Mouse (Mus musculus) heart, embryonic 14.5 days (tissue): Measurements from ENCODE around the gene Bhlhe41. TPM values are rescaled to one million over a fixed set of nuclear protein-coding genes. Genes with fewer than 3 reads are reported as not detected.

Experiments
- ATAC-seq: fragments of 200-750 bp; cut with Nextera tagmentation; 2 replicates; pipeline ENCODE4 v1.8.0; 2017; ENCODE audit warnings: low read depth, moderate TSS enrichment; ENCODE audit not compliant: insufficient number of reproducible peaks, insufficient read depth, low FRiP score
- H3K27ac ChIP-seq, 2 experiments: fragments of 200-500 bp in 1 of 2; fragments of 300-500 bp in 1 of 2; sonication (generic) in 1 of 2; replicated peaks in 1 of 2; 2 replicates each; pipeline ENCODE4 v1.5.1; 2012 to 2014; ENCODE audit warnings: low read depth in 2 of 2, low read length in 2 of 2, control low read depth in 1 of 2, mild to moderate bottlenecking in 1 of 2, mixed read lengths in 1 of 2; ENCODE audit not compliant: control insufficient read depth in 1 of 2, insufficient read depth in 1 of 2
- H3K27me3 ChIP-seq: fragments of 300-500 bp; sonication (generic); 2 replicates; pipeline ENCODE4 v1.6.1; 2014; ENCODE audit warnings: mild to moderate bottlenecking, low read length, control low read depth; ENCODE audit not compliant: control insufficient read depth, insufficient read depth
- H3K36me3 ChIP-seq: fragments of 300-500 bp; sonication (generic); 2 replicates; pipeline ENCODE4 v1.6.1; 2014; ENCODE audit warnings: mild to moderate bottlenecking, control low read depth, low read length, mixed read lengths; ENCODE audit not compliant: control insufficient read depth, insufficient read depth
- H3K4me1 ChIP-seq, 2 experiments: fragments of 200-500 bp in 1 of 2; fragments of 300-500 bp in 1 of 2; sonication (generic) in 1 of 2; 2 replicates each; pipeline ENCODE4 v1.6.1; 2012 to 2014; ENCODE audit warnings: low read length in 2 of 2, control low read depth in 1 of 2, mixed read lengths in 1 of 2; ENCODE audit not compliant: control insufficient read depth in 2 of 2, insufficient read depth in 2 of 2
- H3K4me2 ChIP-seq: fragments of 300-500 bp; sonication (generic); 2 replicates; pipeline ENCODE4 v1.6.1; 2014; ENCODE audit warnings: mild to moderate bottlenecking, low read length
- H3K4me3 ChIP-seq, 2 experiments: fragments of 200-500 bp in 1 of 2; fragments of 300-500 bp in 1 of 2; sonication (generic) in 1 of 2; 2 replicates each; pipeline ENCODE4 v1.5.1; 2012 to 2014; ENCODE audit warnings: low read length in 2 of 2, mild to moderate bottlenecking in 2 of 2, control low read depth in 1 of 2, low read depth in 1 of 2, moderate library complexity in 1 of 2; ENCODE audit not compliant: control insufficient read depth in 1 of 2, insufficient read depth in 1 of 2
- H3K9ac ChIP-seq: fragments of 300-500 bp; sonication (generic); 2 replicates; pipeline ENCODE4 v1.6.1; 2014; ENCODE audit warnings: mild to moderate bottlenecking, low read length
- H3K9me3 ChIP-seq: fragments of 300-500 bp; sonication (generic); 2 replicates; pipeline ENCODE4 v1.6.1; 2016; ENCODE audit warnings: low read length, control low read depth; ENCODE audit not compliant: control insufficient read depth
- WGBS: fragments of 180-500 bp; shearing (Covaris S2); extraction: QIAGEN DNeasy Blood & Tissue Kit; methylation state at CpG from one replicate; pipeline ENCODE4 v1.1.7; 2014; 5-methylcytosine and 5-hydroxymethylcytosine counted together
- polyA plus RNA-seq: library from polyadenylated mRNA; unstranded; fragments of >200 nt; fragmentation: Nextera tagmentation; extraction: Ambion mirVana; gene quantifications from 2 replicates; pipeline ENCODE4 v1.2.1, GENCODE M21; 2014

Gene Bhlhe41
- polyA plus RNA-seq, 1 experiment from 2014 or later = 8.6 TPM

DNA sequence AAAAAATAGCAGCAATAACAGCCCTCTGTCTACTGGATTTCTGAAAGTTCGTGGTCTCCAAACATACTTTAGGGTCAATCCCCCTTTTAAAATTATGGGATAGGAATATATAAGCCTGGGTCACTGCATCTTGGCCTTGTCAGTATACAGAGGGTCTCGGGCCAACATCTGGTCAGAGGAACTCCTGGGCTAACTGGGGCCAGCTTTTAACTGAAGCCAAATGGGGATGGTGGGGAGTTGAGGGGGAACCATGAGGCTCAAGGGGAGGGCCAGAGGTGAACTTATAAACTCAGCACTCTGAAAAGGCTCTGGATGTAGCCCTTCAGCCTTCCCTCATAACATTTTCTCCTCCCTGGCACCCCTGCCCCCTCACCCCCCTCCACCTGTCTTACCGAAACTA lies 1.8 kb upstream of the Bhlhe41 start:
- 60% methylated on average over 3 of the region's 3 CpGs for WGBS
- Histone ChIP-seq H3K9me3 (no peaks in the 10 kb centered on the region), H3K4me2 (peak overlapping the region; percentile 99), H3K36me3 (no peaks in the 10 kb centered on the region), H3K4me3 (no peak overlapping the region), H3K4me1 (peaks cover 13 to 28% of the 10 kb centered on the region in 2 experiments), H3K27me3 (peaks cover 7% of the 10 kb centered on the region), H3K9ac (no peak overlapping the region), H3K27ac (peak overlapping the region in 1 of 2 experiments; percentile 91; a peak in 2 of 4 replicates)
- no peak for ATAC-seq

DNA sequence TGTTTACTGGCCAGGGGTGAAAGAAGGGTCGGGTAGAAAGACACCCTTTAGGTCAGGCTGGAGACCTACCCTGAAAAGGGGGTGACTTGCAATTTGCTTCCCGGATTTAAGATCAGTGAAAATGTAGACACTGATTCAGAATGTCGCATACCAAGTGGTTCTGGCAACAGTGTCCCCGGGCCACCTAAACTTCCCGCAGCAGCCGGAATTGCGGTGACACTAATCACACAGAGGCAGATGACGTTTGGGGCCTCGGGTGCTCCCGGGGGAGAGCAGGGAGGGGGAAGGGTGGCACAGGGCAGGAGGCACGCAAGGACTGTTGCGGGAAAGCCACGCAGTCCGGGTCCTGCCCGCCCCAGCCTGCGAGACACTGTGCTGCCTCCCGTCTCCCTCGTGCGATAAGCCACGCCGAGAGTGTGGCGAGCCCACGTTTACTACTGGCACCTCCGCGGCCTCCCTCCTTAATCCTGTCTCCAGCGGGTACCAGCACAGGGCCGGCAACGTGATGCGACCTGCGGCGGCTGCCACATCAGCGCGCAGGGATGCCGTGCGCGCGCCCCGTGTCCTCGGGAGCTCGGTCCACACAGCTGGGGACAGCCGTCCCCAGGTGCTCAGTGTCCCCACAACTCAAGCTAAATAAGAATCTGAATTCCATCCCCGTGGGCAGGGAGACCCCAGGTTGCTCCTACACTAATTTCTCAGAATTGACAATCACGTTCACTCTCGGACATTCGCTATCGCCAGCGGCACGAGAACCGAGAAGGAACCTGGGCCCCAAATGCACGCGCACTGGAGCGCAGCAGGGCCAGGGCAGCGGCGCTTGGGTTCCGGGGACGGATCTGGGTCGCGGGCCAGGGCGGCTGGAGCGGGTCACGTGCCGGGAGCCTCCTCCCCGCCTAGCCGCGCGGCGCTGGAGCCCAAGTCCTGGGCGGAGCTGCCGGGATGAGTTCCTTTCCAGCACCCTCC lies 811 bp upstream of the Bhlhe41 start:
- Histone ChIP-seq H3K9ac (peak overlapping the region; percentile 89), H3K4me3 (peak overlapping the region; percentile 63 to 68), H3K4me1 (peaks cover 8 to 29% of the 10 kb centered on the region in 2 experiments), H3K27me3 (peaks cover 8% of the 10 kb centered on the region), H3K27ac (peak overlapping the region; percentile 87 to 91), H3K4me2 (peak overlapping the region; percentile 99), H3K36me3 (no peaks in the 10 kb centered on the region), H3K9me3 (no peaks in the 10 kb centered on the region)
- peak; percentile 69 for ATAC-seq
- under 1% methylated on average over 69 of the region's 69 CpGs for WGBS

DNA sequence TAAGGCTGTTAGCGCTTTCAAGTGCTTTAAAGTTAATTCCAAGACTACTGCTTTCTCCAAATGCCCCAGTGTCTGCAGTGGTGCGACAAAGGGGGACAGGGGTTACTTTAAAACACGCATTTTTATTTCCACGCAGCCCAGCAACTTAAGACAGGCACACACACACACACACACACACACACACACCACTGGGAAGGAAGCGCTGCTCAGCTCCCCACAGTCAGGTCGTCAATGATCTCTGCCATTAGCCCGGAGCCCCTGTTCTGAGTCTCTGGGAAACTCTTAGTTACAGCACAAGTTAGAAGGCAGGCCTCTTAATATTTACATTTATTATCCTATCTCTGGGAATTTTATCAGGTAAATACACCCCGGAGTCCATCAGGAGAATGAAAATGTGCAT lies 1.2 kb downstream of the Bhlhe41 start:
- peaks cover 5 to 29% of the 10 kb centered on the region in 2 experiments for H3K4me1 ChIP-seq
- H3K27me3 ChIP-seq = peaks cover 8% of the 10 kb centered on the region
- no peak for ATAC-seq
- no peaks in the 10 kb centered on the region for H3K9me3 ChIP-seq
- H3K36me3 ChIP-seq = peaks cover 3% of the 10 kb centered on the region; the same call in 1 of the 2 replicates
- H3K4me2 ChIP-seq = peak overlapping the region; percentile 99
- H3K9ac ChIP-seq = peak overlapping the region; percentile 89
- H3K4me3 ChIP-seq = peak overlapping the region; percentile 63 to 74
- WGBS = 2% methylated on average over 8 of the region's 8 CpGs
- peak overlapping the region; percentile 2 to 81 for H3K27ac ChIP-seq

DNA sequence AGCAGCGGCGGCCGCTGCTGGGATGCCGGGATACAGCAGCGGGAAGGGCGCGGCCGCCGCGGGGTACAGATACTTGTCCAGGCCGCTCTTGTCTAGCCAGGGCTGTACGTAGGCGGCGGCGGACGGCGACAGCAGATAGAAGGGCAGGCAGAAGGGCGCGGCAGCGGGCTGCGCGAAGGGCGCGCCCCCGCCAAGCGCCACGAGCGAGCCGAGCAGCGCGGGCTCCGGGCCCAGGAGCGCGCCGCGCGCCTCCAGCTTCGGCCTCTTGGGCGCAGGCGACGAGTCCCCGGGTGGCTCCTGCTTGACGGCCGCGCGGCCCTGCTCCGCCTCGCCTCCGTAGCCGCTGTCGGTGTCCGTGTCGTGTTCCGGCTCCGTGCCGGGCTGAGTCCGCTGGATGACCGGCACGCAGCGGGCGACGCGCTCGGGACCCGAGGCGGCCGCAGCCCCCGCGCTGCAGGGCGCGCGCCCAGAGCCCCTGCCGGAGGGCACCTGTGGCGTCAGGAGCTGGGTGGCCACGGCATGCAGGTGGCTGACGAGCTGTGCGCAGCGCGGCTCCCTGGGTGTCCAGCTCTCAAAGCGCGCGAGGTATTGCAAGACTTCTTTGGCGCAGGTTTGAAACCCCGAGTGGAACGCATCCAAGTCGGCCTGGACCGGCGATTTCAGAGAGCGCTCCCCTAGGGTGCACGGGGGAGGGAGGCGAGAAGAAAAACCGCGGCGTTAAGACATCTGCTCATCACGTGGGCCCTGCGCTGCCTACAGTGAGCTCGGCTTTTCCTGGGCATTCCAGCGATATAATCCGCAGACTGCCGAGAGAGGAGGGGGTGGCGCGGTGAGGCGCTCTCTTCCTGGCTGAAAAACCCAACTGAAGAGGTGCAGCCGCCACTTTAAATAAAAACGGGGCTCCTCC lies 2.0 kb downstream of the Bhlhe41 start:
- peak; percentile 22 for ATAC-seq
- H3K4me1 ChIP-seq = peaks cover 5 to 28% of the 10 kb centered on the region in 2 experiments
- peaks cover 12% of the 10 kb centered on the region; the same call in 1 of the 2 replicates for H3K36me3 ChIP-seq
- WGBS = under 1% methylated on average over 85 of the region's 105 CpGs
- H3K9ac ChIP-seq = peak overlapping the region; percentile 89
- H3K27ac ChIP-seq = peak overlapping the region; percentile 68 to 81
- H3K9me3 ChIP-seq = no peaks in the 10 kb centered on the region
- peak overlapping the region; percentile 63 to 74 for H3K4me3 ChIP-seq
- H3K27me3 ChIP-seq = peaks cover 8% of the 10 kb centered on the region
- peak overlapping the region; percentile 99 for H3K4me2 ChIP-seq

DNA sequence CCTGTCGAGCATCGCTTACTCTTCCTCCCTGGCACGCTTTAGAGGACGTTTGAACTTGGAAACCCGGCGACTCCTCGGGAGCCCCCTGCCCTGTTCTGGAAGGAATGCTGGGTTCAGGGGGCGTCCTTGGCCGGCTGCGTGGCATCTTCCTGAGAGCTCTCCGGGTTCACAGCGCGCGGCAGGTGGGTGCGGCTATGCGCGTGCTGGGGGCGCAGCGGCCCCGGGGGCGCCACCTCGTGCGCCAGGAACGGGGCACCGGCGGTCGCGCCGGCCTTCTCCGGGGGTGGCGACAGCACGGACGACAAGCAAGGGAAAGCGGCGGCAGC lies 2.7 kb downstream of the Bhlhe41 start:
- WGBS = under 1% methylated on average over 35 of the region's 35 CpGs
- ATAC-seq = no peak
- peak overlapping the region in 1 of 2 experiments; percentile 81 for H3K27ac ChIP-seq

DNA sequence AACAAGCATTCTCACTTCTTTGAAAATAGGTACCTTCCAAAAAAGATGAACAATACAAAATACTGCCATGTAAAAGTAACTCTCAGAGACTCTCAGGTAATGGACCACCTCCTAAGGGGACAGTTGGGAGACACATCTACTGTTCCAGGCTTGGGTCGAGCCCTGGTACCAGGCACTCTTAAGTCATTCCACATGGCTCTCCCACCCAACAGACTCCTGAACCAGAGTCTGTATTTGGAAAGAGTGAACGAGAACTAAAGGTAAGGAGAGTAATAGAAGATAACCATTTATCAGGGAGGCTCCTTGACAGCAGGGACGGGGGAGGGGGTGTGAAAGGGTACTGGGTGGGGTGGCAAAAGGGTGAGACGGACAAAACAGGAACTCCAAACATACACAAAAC lies 3.0 kb downstream of the Bhlhe41 start:
- Histone ChIP-seq H3K4me1 (peaks cover 5 to 27% of the 10 kb centered on the region in 2 experiments), H3K4me2 (peak overlapping the region; percentile 99), H3K9me3 (no peaks in the 10 kb centered on the region), H3K27ac (no peak overlapping the region; a peak in 1 of 4 replicates), H3K27me3 (peaks cover 8% of the 10 kb centered on the region), H3K36me3 (peaks cover 20% of the 10 kb centered on the region; the same call in 1 of the 2 replicates), H3K4me3 (peak overlapping the region; percentile 63 to 74), H3K9ac (peak overlapping the region; percentile 89)
- no peak for ATAC-seq
- WGBS = 12% methylated on average over 4 of the region's 4 CpGs

More for the DNA sequence above, 2.7 kb downstream of the Bhlhe41 start:
- Histone ChIP-seq H3K4me2 (peak overlapping the region; percentile 99), H3K36me3 (peaks cover 17% of the 10 kb centered on the region; the same call in 1 of the 2 replicates), H3K27me3 (peaks cover 8% of the 10 kb centered on the region), H3K9me3 (no peaks in the 10 kb centered on the region), H3K9ac (peak overlapping the region; percentile 89), H3K4me3 (peak overlapping the region; percentile 63 to 74), H3K4me1 (peaks cover 5 to 28% of the 10 kb centered on the region in 2 experiments)
